Mouse (Mus musculus) erythroblast, embryonic 14.5 days (primary cell): ENCODE measurements around the gene Cept1.

ENCODE experiments used
- GATA1 ChIP-seq: IDR thresholded peaks from 2 replicates; pipeline ENCODE4 v1.6.1; 2012; ENCODE audit warnings: low read length, inconsistent platforms, mixed read lengths
- TAL1 ChIP-seq: IDR thresholded peaks from 3 replicates; pipeline ENCODE4 v1.6.1; 2012; ENCODE audit warnings: low read length, inconsistent platforms, mixed read lengths

DNA sequence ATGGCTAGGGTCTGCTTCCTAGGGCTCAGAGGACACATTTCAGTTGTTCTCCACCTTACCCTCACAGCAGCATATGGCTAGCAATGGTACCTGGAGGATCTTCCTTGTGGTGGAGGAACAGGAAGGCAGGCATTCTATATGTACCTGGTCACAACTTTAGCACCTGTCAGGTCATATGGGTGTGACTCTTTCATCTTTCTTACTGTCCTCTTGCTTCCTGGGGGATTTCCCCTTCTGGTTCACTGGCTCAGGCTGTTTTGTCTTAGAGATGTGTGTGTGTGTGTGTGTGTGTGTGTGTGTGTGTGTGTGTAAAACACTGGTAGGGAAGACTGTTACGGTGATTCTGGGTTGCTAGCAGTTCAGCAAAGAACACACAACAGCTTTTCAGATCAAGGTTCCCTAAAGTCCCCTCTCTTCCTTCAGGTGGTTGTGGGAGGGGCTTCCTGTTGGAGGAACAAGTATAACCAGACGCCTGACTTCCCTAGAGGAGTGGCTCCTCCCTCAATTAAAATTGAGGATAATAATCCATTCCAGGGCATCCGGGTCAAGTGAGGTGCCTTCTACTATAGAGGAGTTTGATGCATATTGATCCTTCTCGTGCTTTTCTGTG lies 63.7 kb downstream of the Cept1 start:
- TF ChIP-seq GATA1 (no peak), TAL1 (no peak)
